Mouse (Mus musculus) CH12.LX (cell line): ENCODE measurements around the gene Trappc12. TPM values are rescaled to one million over a fixed set of nuclear protein-coding genes. Genes with fewer than 3 reads are reported as not detected.

Experiments
- DNase-seq: peaks from one replicate; pipeline ENCODE4 v3.0.0-alpha.2; 2013; ENCODE audit errors: extremely low read depth
- H3K27ac ChIP-seq: 2 replicates; pipeline ENCODE4 v1.5.1; 2012; ENCODE audit warnings: low read depth, mild to moderate bottlenecking, control low read depth, moderate library complexity; ENCODE audit not compliant: insufficient read depth
- H3K27me3 ChIP-seq: replicated peaks from 2 replicates; pipeline ENCODE3; 2012; ENCODE audit warnings: inconsistent platforms
- H3K36me3 ChIP-seq, 2 experiments: replicated peaks in 1 of 2; 2 replicates each; pipeline versions ENCODE3 to v1.6.1; 2012; ENCODE audit warnings: inconsistent platforms in 1 of 2, low read length in 1 of 2, mild to moderate bottlenecking in 1 of 2, mixed read lengths in 1 of 2, moderate library complexity in 1 of 2; ENCODE audit not compliant: control insufficient read depth in 1 of 2, insufficient read depth in 1 of 2
- H3K4me1 ChIP-seq, 2 experiments: 2 replicates each; pipeline ENCODE4 v1.6.1; 2012; ENCODE audit warnings: inconsistent platforms in 1 of 2, moderate library complexity in 1 of 2; ENCODE audit not compliant: insufficient read depth in 2 of 2, control insufficient read depth in 1 of 2
- H3K4me2 ChIP-seq: 2 replicates; pipeline ENCODE4 v1.6.1; 2012; ENCODE audit warnings: low read depth, mild to moderate bottlenecking, control low read depth; ENCODE audit not compliant: poor library complexity, insufficient read depth, severe bottlenecking
- H3K4me3 ChIP-seq, 3 experiments: fragments of 150-350 bp in 1 of 3; sonication (generic) in 1 of 3; replicated peaks in 1 of 3; 2 replicates each; pipeline versions ENCODE3 to v1.5.1; 2011 to 2012; ENCODE audit warnings: low read depth in 2 of 3, low read length in 2 of 3, mild to moderate bottlenecking in 2 of 3, moderate library complexity in 2 of 3, control low read depth in 1 of 3, improper control_type of control experiment in 1 of 3, inconsistent platforms in 1 of 3, mixed read lengths in 1 of 3; ENCODE audit not compliant: poor library complexity in 1 of 3
- H3K79me2 ChIP-seq: replicated peaks from 2 replicates; pipeline ENCODE4 v1.6.1; 2012; ENCODE audit warnings: mild to moderate bottlenecking, moderate library complexity; ENCODE audit not compliant: control insufficient read depth, poor library complexity, insufficient read depth, severe bottlenecking; ENCODE audit errors: extremely low read depth
- H3K9ac ChIP-seq: 2 replicates; pipeline ENCODE4 v1.6.1; 2012; ENCODE audit warnings: low read depth, mild to moderate bottlenecking, control low read depth, moderate library complexity; ENCODE audit not compliant: insufficient read depth
- H3K9me3 ChIP-seq: replicated peaks from 2 replicates; pipeline ENCODE3; 2012; ENCODE audit warnings: low read length, inconsistent platforms, mixed read lengths
- BHLHE40 ChIP-seq: IDR thresholded peaks from 2 replicates; pipeline ENCODE4 v1.6.1; 2011; ENCODE audit warnings: mild to moderate bottlenecking, low read depth, low read length, improper control_type of control experiment
- CHD1 ChIP-seq: IDR thresholded peaks from 2 replicates; pipeline ENCODE4 v1.6.1; 2012; ENCODE audit warnings: low read depth, low read length, improper control_type of control experiment, inconsistent platforms
- CHD2 ChIP-seq: IDR thresholded peaks from 2 replicates; pipeline ENCODE4 v1.6.1; 2011; ENCODE audit warnings: low read length, improper control_type of control experiment
- CTCF ChIP-seq, 2 experiments: IDR thresholded peaks in 1 of 2; conservative IDR thresholded peaks in 1 of 2; 2 replicates each; pipeline ENCODE4 v1.5.1; 2011 to 2012; ENCODE audit warnings: low read depth in 2 of 2, low read length in 2 of 2, improper control_type of control experiment in 1 of 2, inconsistent platforms in 1 of 2, mild to moderate bottlenecking in 1 of 2, moderate library complexity in 1 of 2
- E2F4 ChIP-seq: IDR thresholded peaks from 2 replicates; pipeline ENCODE4 v1.6.1; 2011; ENCODE audit warnings: low read depth, low read length, improper control_type of control experiment; ENCODE audit not compliant: insufficient replicate concordance
- ELF1 ChIP-seq: IDR thresholded peaks from 2 replicates; pipeline ENCODE4 v1.6.1; 2014; ENCODE audit warnings: low read depth, mild to moderate bottlenecking, inconsistent platforms, low read length, improper control_type of control experiment
- EP300 ChIP-seq: IDR thresholded peaks from 2 replicates; pipeline ENCODE4 v1.6.1; 2011; ENCODE audit warnings: low read length, improper control_type of control experiment
- ETS1 ChIP-seq: conservative IDR thresholded peaks from 2 replicates; pipeline ENCODE4 v1.6.1; 2012; ENCODE audit warnings: low read depth, mild to moderate bottlenecking, inconsistent platforms, low read length, improper control_type of control experiment, moderate library complexity
- GABPA ChIP-seq: IDR thresholded peaks from 2 replicates; pipeline ENCODE4 v1.6.1; 2012; ENCODE audit warnings: low read depth, low read length, improper control_type of control experiment, inconsistent platforms; ENCODE audit not compliant: insufficient replicate concordance
- JUND ChIP-seq: conservative IDR thresholded peaks from 2 replicates; pipeline ENCODE4 v1.6.1; 2011; ENCODE audit warnings: low read depth, low read length, improper control_type of control experiment
- KAT2A ChIP-seq: IDR thresholded peaks from 2 replicates; pipeline ENCODE4 v1.6.1; 2012; ENCODE audit warnings: low read length, improper control_type of control experiment, inconsistent platforms; ENCODE audit not compliant: insufficient replicate concordance
- MAFK ChIP-seq: IDR thresholded peaks from 2 replicates; pipeline ENCODE4 v1.6.1; 2011; ENCODE audit warnings: low read length, improper control_type of control experiment; ENCODE audit not compliant: insufficient replicate concordance
- MAX ChIP-seq: IDR thresholded peaks from 2 replicates; pipeline ENCODE4 v1.6.1; 2011; ENCODE audit warnings: low read length, improper control_type of control experiment
- MAZ ChIP-seq: IDR thresholded peaks from 2 replicates; pipeline ENCODE4 v1.6.1; 2012; ENCODE audit warnings: low read depth, mild to moderate bottlenecking, inconsistent platforms, low read length, improper control_type of control experiment, moderate library complexity
- NELFE ChIP-seq: IDR thresholded peaks from 2 replicates; pipeline ENCODE4 v1.6.1; 2011; ENCODE audit warnings: low read depth, low read length, improper control_type of control experiment
- PAX5 ChIP-seq: IDR thresholded peaks from 2 replicates; pipeline ENCODE4 v1.6.1; 2012; ENCODE audit warnings: low read length, inconsistent platforms, mixed read lengths
- POLR2A ChIP-seq: IDR thresholded peaks from 2 replicates; pipeline ENCODE4 v1.6.1; 2011; ENCODE audit warnings: low read depth, mild to moderate bottlenecking, improper control_type of control experiment, low read length
- POLR2AphosphoS2 ChIP-seq: IDR thresholded peaks from 2 replicates; pipeline ENCODE4 v1.6.1; 2011; ENCODE audit warnings: low read depth, low read length, improper control_type of control experiment
- RAD21 ChIP-seq: IDR thresholded peaks from 2 replicates; pipeline ENCODE4 v1.6.1; 2011; ENCODE audit warnings: low read depth, mild to moderate bottlenecking, low read length, improper control_type of control experiment, moderate library complexity
- SIN3A ChIP-seq: IDR thresholded peaks from 2 replicates; pipeline ENCODE4 v1.6.1; 2012; ENCODE audit warnings: low read length, improper control_type of control experiment, inconsistent platforms
- ZMIZ1 ChIP-seq: IDR thresholded peaks from 2 replicates; pipeline ENCODE4 v1.6.1; 2012; ENCODE audit warnings: low read depth, mild to moderate bottlenecking, inconsistent platforms, low read length, improper control_type of control experiment
- dilution Hi-C: fragments of 300-500 bp; cut with MboI; formaldehyde crosslinking; loops from 2 replicates; pipeline ENCODE4 v1.14.3; 2020; ENCODE audit warnings: low sequenced_read_pairs; ENCODE audit not compliant: extremely low pct_unique_long_range_greater_than_20kb, extremely low pct_ligation_motif_present
- in situ Hi-C: fragments of 300-500 bp; cut with MboI; formaldehyde crosslinking; loops from 3 replicates; pipeline ENCODE4 v1.14.3; 2019; ENCODE audit warnings: low sequenced_read_pairs, low pct_ligation_motif_present, low pct_unique_long_range_greater_than_20kb, mixed read lengths
- polyA plus RNA-seq: library from polyadenylated mRNA; unstranded; fragments of >175 nt; gene quantifications from 2 replicates; pipeline ENCODE4 v1.2.1, GENCODE M21; 2012; ENCODE audit warnings: low read depth; ENCODE audit not compliant: insufficient read length
- total RNA-seq, 2 experiments: library from RNA; depleted of rRNA; stranded (reverse); fragments of 300-350 nt in 1 of 2; fragments of >200 nt in 1 of 2; gene quantifications; 2 replicates each; pipeline ENCODE4 v1.2.3; 2012 to 2014

The Trappc12 gene
- total and polyA plus RNA-seq, 3 experiments: 26.7 to 33.9 (median 28.9) TPM

DNA sequence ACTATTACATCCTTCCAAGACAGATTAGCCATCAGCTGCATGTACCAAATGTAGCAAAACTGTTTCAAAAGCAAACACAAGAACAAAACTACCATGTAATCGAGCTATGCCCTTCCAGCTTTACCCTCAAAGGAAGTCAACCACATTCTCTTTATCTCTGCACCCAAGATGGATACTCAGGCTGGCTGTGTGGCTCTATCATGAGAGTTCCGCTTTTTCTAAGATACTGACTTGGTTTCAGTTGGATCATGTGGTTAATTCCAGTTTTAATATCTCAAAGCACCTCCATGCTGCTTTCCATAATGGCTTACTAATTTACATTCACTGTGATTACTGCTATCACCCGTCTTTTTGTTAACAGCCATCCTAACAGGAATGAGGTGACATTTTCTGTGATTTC, 6.9 kb downstream of the Trappc12 start:
- no peak for TF ChIP-seq CHD2
- TF ChIP-seq ELF1: no peak
- no peak for TF ChIP-seq MAZ
- no peak for TF ChIP-seq PAX5
- TF ChIP-seq JUND: no peak
- no peak for TF ChIP-seq POLR2A
- no peak for TF ChIP-seq MAX
- no peak for TF ChIP-seq SIN3A
- TF ChIP-seq ETS1: no peak
- TF ChIP-seq KAT2A: no peak
- no peak for TF ChIP-seq E2F4
- TF ChIP-seq BHLHE40: no peak
- TF ChIP-seq ZMIZ1: no peak
- TF ChIP-seq MAFK: no peak
- no peak for TF ChIP-seq CHD1
- no peak for TF ChIP-seq GABPA
- TF ChIP-seq RAD21: no peak
- H3K27ac ChIP-seq: no peak overlapping the region
- no peak overlapping the region for H3K4me2 ChIP-seq
- H3K9ac ChIP-seq: no peak overlapping the region
- H3K4me1 ChIP-seq: peaks cover 24 to 57% of the 10 kb centered on the region in 2 experiments
- no peaks in the 10 kb centered on the region for H3K27me3 ChIP-seq
- peaks cover 65% of the 10 kb centered on the region for H3K79me2 ChIP-seq
- H3K9me3 ChIP-seq: peaks cover 3% of the 10 kb centered on the region
- dilution Hi-C loops (no loop called here), in situ Hi-C loops (no loop called here)
- DNase-seq: no peak
- H3K4me3 ChIP-seq: no peak overlapping the region
- peaks cover 44 to 91% of the 10 kb centered on the region in 2 experiments for H3K36me3 ChIP-seq

DNA sequence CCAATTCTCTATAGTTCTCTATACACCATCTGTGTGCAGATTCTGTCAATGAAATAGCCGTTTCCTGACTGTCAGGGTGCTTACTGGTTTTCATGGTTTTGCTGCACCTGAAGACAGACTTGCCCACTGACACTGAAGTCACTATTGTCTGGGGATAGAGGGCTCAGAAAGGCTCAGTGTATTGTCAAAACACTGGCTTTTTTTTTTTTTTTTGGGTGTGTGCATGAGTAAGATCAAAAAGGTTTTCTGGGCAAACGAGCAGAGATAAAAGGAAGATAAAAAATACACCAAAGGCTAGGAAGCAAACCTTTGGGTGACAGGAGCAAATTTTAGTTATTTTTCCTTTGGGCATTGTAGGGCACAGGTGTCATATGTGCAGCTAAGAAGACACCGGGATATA, 15.0 kb downstream of the Trappc12 start:
- in situ Hi-C loops: no loop called here
- dilution Hi-C loops: no loop called here
- Histone ChIP-seq H3K4me2 (no peak overlapping the region), H3K4me1 (peaks cover 4% of the 10 kb centered on the region in 2 experiments; a peak in 3 of 4 replicates), H3K36me3 (peaks cover 50 to 87% of the 10 kb centered on the region in 2 experiments), H3K27me3 (no peaks in the 10 kb centered on the region), H3K9ac (no peak overlapping the region), H3K4me3 (no peak overlapping the region), H3K9me3 (peaks cover 6% of the 10 kb centered on the region), H3K79me2 (peaks cover 12% of the 10 kb centered on the region), H3K27ac (no peak overlapping the region)
- no peak for DNase-seq
- TF ChIP-seq KAT2A: no peak
- no peak for TF ChIP-seq POLR2AphosphoS2
- no peak for TF ChIP-seq ELF1
- TF ChIP-seq RAD21: no peak
- no peak for TF ChIP-seq NELFE
- TF ChIP-seq CTCF (conservative IDR thresholded peaks at IDR 0.05 in 1 of 2, IDR thresholded peaks at IDR 0.05 in 1 of 2; ENCODE audit: low read depth in 2 of 2, low read length in 2 of 2): no peak
- TF ChIP-seq EP300: no peak
